Mouse (Mus musculus): ENCODE measurements around the gene Vmn1r124. TPM values are rescaled to one million over a fixed set of nuclear protein-coding genes. Genes with fewer than 3 reads are reported as not detected.
"Not testable (repeated sequence)": the region's sequence is repeated elsewhere in the genome, so short reads cannot be mapped to it uniquely, and the experiment has no call there.

The Vmn1r124 gene
- polyA plus RNA-seq (2014; fragmentation: Nextera tagmentation; extraction: Ambion mirVana): not detected in 2 replicates

DNA sequence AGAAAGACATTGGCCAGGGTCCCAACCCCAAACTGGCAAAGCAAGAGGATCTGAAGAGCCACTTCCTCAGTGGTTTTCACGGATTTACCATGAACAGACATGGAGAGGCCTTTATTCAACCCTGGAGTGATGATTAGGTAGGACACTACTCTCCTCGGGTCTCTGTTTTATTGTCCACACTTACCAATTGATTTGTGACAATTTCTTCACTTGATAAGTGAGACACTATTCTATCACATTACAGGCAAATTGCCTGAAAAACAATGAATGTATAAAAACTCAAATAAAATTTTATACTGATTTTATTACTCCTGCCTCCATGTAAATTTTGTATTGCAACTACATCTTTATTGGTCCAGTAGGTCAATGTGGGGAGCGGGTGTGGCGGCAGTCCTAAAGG, at the start of gene Vmn1r124:
Vmn1r124 (minus strand) TSS at position 101 of the 400 bp plus-strand sequence.
- not testable (repeated sequence) for H3K4me2 ChIP-seq (ENCODE audit: low read depth, low read length); ATAC-seq (ENCODE audit: low read depth)

DNA sequence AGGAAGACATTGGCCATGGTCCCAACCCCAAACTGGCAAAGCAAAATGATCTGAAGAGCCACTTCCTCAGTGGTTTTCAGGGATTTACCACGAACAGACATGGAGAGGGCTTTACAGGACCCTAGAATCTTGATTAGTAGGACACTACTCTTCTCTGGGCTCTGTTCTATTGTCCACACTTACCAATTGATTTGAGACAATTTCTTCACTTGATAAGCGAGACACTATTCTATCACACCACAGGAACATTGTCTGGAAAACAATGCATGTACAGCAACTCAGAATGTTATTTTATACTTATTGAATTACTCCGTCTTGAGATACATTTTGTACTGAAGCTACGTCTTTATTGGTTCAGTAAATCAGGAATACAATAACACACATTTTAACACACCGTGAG, 41.0 kb upstream of the Vmn1r124 start, which contains the start of gene Vmn1r126:
Vmn1r126 (minus strand) TSS at position 101 of the 400 bp plus-strand sequence.
- not testable (repeated sequence) for H3K4me2 ChIP-seq (ENCODE audit: low read depth, low read length); H3K27me3 ChIP-seq (ENCODE audit: control insufficient read depth, insufficient read depth, low read length); H3K4me1 ChIP-seq (ENCODE audit: control insufficient read depth, insufficient read depth, low read length); H3K9me3 ChIP-seq (ENCODE audit: control insufficient read depth, low read length); H3K27ac ChIP-seq (ENCODE audit: low read depth, low read length); H3K36me3 ChIP-seq (ENCODE audit: control insufficient read depth, insufficient read depth, low read length); ATAC-seq (ENCODE audit: low read depth); H3K9ac ChIP-seq (replicated peaks; ENCODE audit: low read depth, low read length); H3K4me3 ChIP-seq (ENCODE audit: low read depth, low read length)
- no CpG with 5 or more reads among the region's 5 CpGs for WGBS

More for the DNA sequence above, at the start of gene Vmn1r124:
- not testable (repeated sequence) for H3K36me3 ChIP-seq (ENCODE audit: control insufficient read depth, insufficient read depth, low read length); H3K9ac ChIP-seq (replicated peaks; ENCODE audit: low read depth, low read length); H3K27ac ChIP-seq (ENCODE audit: low read depth, low read length); H3K4me3 ChIP-seq (ENCODE audit: low read depth, low read length); H3K4me1 ChIP-seq (ENCODE audit: control insufficient read depth, insufficient read depth, low read length); H3K9me3 ChIP-seq (ENCODE audit: control insufficient read depth, low read length); H3K27me3 ChIP-seq (ENCODE audit: control insufficient read depth, insufficient read depth, low read length)
- WGBS: 74% methylated on average over 4 of the region's 4 CpGs

DNA sequence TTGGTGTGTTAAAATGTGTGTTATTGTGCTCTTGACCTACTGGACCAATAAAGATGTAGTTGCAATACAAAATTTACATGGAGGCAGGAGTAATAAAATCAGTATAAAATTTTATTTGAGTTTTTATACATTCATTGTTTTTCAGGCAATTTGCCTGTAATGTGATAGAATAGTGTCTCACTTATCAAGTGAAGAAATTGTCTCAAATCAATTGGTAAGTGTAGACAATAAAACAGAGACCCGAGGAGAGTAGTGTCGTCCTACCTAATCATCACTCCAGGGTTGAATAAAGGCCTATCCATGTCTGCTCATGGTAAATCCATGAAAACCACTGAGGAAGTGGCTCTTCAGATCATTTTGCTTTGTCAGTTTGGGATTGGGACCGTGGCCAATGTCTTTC, 11.5 kb upstream of the Vmn1r124 start, which contains the start of gene Vmn1r125:
Vmn1r125 (plus strand) TSS at position 301 of the 400 bp plus-strand sequence.
- not testable (repeated sequence) for ATAC-seq (ENCODE audit: low read depth); H3K27me3 ChIP-seq (ENCODE audit: control insufficient read depth, insufficient read depth, low read length); H3K36me3 ChIP-seq (ENCODE audit: control insufficient read depth, insufficient read depth, low read length); H3K4me2 ChIP-seq (ENCODE audit: low read depth, low read length); H3K9me3 ChIP-seq (ENCODE audit: control insufficient read depth, low read length); H3K27ac ChIP-seq (ENCODE audit: low read depth, low read length); H3K4me3 ChIP-seq (ENCODE audit: low read depth, low read length); H3K9ac ChIP-seq (replicated peaks; ENCODE audit: low read depth, low read length); H3K4me1 ChIP-seq (ENCODE audit: control insufficient read depth, insufficient read depth, low read length)
- WGBS: 77% methylated on average over 3 of the region's 3 CpGs

Other genes starting within 250 kb of the Vmn1r124 start
- not detected in 2 replicates for gene Vmn1r119, start 248.2 kb downstream of the Vmn1r124 start, polyA plus RNA-seq (2014; fragmentation: Nextera tagmentation; extraction: Ambion mirVana)
- gene Vmn1r120, start 206.8 kb downstream of the Vmn1r124 start, polyA plus RNA-seq (2014; fragmentation: Nextera tagmentation; extraction: Ambion mirVana): not detected in 2 replicates
- not detected in 2 replicates for gene Vmn1r121, start 162.1 kb downstream of the Vmn1r124 start, polyA plus RNA-seq (2014; fragmentation: Nextera tagmentation; extraction: Ambion mirVana)
- not detected in 2 replicates for gene Vmn1r122, start 126.5 kb downstream of the Vmn1r124 start, polyA plus RNA-seq (2014; fragmentation: Nextera tagmentation; extraction: Ambion mirVana)
- not detected in 2 replicates for gene Vmn1r123, start 98.4 kb downstream of the Vmn1r124 start, polyA plus RNA-seq (2014; fragmentation: Nextera tagmentation; extraction: Ambion mirVana)
- gene Gm5157, start 70.2 kb downstream of the Vmn1r124 start, polyA plus RNA-seq (2014; fragmentation: Nextera tagmentation; extraction: Ambion mirVana): not detected in 2 replicates
- not detected in 2 replicates for gene Vmn1r125, start 11.6 kb upstream of the Vmn1r124 start, polyA plus RNA-seq (2014; fragmentation: Nextera tagmentation; extraction: Ambion mirVana)
- not detected in 2 replicates for gene Vmn1r126, start 40.9 kb upstream of the Vmn1r124 start, polyA plus RNA-seq (2014; fragmentation: Nextera tagmentation; extraction: Ambion mirVana)
- gene Vmn1r127, start 59.2 kb upstream of the Vmn1r124 start, polyA plus RNA-seq (2014; fragmentation: Nextera tagmentation; extraction: Ambion mirVana): not detected in 2 replicates
- not detected in 2 replicates for gene Vmn1r128, start 88.8 kb upstream of the Vmn1r124 start, polyA plus RNA-seq (2014; fragmentation: Nextera tagmentation; extraction: Ambion mirVana)
- not detected in 2 replicates for gene Vmn1r129, start 100.7 kb upstream of the Vmn1r124 start, polyA plus RNA-seq (2014; fragmentation: Nextera tagmentation; extraction: Ambion mirVana)
- not detected in 2 replicates for gene Gm6882, start 172.1 kb upstream of the Vmn1r124 start, polyA plus RNA-seq (2014; fragmentation: Nextera tagmentation; extraction: Ambion mirVana)

Data from neural tube, embryonic 14.5 days (tissue).